Mouse (Mus musculus) lung, adult 2 months (tissue): ENCODE measurements around the gene Nudt22.
"Not testable (repeated sequence)": the region's sequence is repeated elsewhere in the genome, so short reads cannot be mapped to it uniquely, and the experiment has no call there.

Experiments used
- CTCF ChIP-seq: fragments of 200-500 bp; IDR thresholded peaks from 2 replicates; pipeline ENCODE4 v1.5.1; 2011; ENCODE audit warnings: mild to moderate bottlenecking, low read length, control low read depth; ENCODE audit not compliant: insufficient read depth
- POLR2A ChIP-seq: fragments of 200-500 bp; IDR thresholded peaks from 2 replicates; pipeline ENCODE4 v1.6.1; 2011; ENCODE audit warnings: low read depth, mild to moderate bottlenecking, control low read depth, low read length, borderline replicate concordance; ENCODE audit errors: extremely low read depth

DNA sequence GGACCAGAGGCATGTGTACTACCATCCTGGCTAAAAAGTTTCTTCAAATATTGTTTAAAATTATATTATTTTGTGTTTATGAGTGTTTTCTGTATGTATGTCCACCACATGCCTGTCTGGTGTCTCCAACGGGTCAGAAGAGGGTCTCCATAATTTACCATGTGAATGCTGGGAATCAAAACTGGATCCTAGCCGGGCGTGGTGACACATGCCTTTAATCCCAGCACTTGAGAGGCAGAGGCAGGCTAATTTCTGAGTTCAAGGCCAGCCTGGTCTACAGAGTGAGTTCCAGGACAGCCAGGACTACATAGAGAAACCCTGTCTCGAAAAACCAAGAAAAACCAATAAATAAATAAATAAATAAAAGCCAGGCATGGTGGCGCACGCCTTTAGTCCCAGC, 4.8 kb downstream of the Nudt22 start:
- not testable (repeated sequence) for TF ChIP-seq POLR2A, CTCF
